Mouse (Mus musculus): ENCODE data around the gene Tmtc2.

DNA sequence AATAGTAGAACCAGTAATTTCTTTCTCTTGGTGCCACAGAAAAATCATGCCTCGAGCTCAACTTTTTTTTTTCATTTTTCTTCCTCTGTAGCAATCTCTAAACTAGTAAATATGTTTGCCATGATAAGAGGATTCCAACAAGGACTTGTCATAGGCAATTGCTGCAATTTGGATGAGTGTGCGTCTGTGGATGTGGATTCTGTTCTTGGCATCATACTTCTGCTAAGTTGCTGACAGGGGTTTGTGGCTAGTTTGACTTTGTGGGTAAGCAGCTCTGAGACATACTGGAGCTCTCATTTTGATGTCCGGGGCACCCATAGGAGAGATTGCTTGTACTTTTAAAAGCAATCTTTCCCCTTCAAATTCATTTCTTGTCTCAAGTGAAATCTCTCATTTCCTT lies 432.1 kb downstream of the Tmtc2 start:
- TF ChIP-seq CTCF (IDR thresholded peaks at IDR 0.05; ENCODE audit: borderline replicate concordance, insufficient read depth, low read depth, low read length) = no peak
- no peak for TF ChIP-seq POLR2A (IDR thresholded peaks at IDR 0.05; ENCODE audit: borderline replicate concordance, insufficient read depth, low read length)
